Comparison of ENCODE assay signal across 8 mouse cellular contexts in the genomic region with DNA sequence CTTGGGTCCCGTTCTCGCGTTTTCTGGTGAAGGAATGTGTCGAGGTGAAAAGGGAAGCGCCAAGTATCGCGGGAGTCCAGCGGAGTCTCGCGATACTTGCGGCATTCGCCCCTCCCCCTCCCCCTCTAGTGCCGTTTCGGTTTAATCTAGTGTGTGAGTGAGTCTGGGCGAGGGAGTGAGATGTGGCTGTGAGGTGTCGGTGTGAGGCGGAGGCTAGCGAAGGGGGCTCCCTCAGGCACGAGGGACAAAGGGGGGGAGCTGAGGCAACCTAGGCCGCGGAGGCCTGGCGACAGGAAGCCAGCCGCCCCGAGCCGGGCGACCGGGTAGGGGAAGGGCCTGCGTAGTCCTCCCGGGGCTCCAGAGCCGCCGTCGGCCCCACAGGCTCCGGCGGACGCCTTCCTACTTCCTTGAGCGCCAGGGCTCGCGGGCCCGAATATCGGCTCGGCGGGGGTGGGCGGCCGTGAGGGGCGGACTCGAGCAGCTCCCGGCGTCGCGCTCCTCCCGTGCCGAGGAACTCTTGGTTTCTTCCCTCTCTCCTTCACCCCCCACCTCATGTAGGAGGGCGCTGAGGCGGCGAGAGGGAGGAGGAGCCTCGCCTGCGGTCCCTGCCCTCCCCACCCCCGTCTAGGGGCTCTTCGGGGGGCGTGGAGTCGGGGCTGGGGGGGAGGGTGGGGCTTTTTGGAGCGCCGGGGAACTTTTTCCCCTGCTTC. TPM values are rescaled to one million over a fixed set of nuclear protein-coding genes. Genes with fewer than 3 reads are reported as not detected.
DNase-seq lines count a peak whose midpoint lies in the region; ATAC-seq lines count a peak whose summit lies in the region.

Gene Cdk12, plus strand, starts transcription at position 419 of the 710 bp plus-strand sequence.

- H3K4me2 ChIP-seq in hindbrain, embryonic 14.5 days (replicated peaks): peak within 1 kb of the TSS; percentile 96

- no peaks in the 10 kb centered on the region for H3K9me3 ChIP-seq in hindbrain, embryonic 14.5 days (ENCODE audit: control insufficient read depth, low read length)

- under 1% methylated on average over 60 of the region's 63 CpGs for WGBS in hindbrain, embryonic 14.5 days

- ATAC-seq in hindbrain, embryonic 14.5 days (ENCODE audit: low FRiP score): peak; percentile 92

- H3K27me3 ChIP-seq in hindbrain, embryonic 14.5 days (ENCODE audit: control insufficient read depth, insufficient read depth, low read length): no peaks in the 10 kb centered on the region

- peak; percentile 99 for DNase-seq in R1 (ENCODE audit: low read depth, low spot score)
- peak; percentile 98 to 99 for DNase-seq in cerebellum, postnatal 25 days
- peak; percentile 94 to 95 for DNase-seq in frontal cortex, postnatal 25 days (ENCODE audit: low spot score in 2 of 2)
- DNase-seq in hindbrain, embryonic 14.5 days (ENCODE audit: low spot score): peak; percentile 100
- DNase-seq in layer of hippocampus, postnatal 36 days: peak; percentile 92 to 93
- peak; percentile 98 for DNase-seq in lung, postnatal 36 days
- peak; percentile 99 for DNase-seq in retina, postnatal 1 day
- DNase-seq in urinary bladder, adult 18-20 months (ENCODE audit: low spot score in 2 of 2): peak; percentile 84 to 95

- H3K9ac ChIP-seq in hindbrain, embryonic 14.5 days: peak within 1 kb of the TSS; percentile 91

- peaks cover 25% of the 10 kb centered on the region for H3K4me1 ChIP-seq in hindbrain, embryonic 14.5 days (replicated peaks; ENCODE audit: control insufficient read depth, insufficient read depth, low read length)

- H3K36me3 ChIP-seq in hindbrain, embryonic 14.5 days (replicated peaks; ENCODE audit: control insufficient read depth, insufficient read depth): peaks cover 3% of the 10 kb centered on the region

- H3K27ac ChIP-seq in hindbrain, embryonic 14.5 days: peak within 1 kb of the TSS; percentile 98

- H3K4me3 ChIP-seq in hindbrain, embryonic 14.5 days (replicated peaks; ENCODE audit: low read length): peak within 1 kb of the TSS; percentile 72

RNA-seq across cellular contexts. Expression of gene Cdk12, which starts in this region (rescaled TPM):
- polyA plus RNA-seq in hindbrain, embryonic 14.5 days (2014; fragmentation: Nextera tagmentation; extraction: Ambion mirVana): 7.9 and 10.3 TPM in 2 replicates
- total RNA-seq in layer of hippocampus, postnatal 36 days (2021): 10 to 100 TPM; 40.9 to 41.1 TPM

Comparison
In these comparisons a context has a peak if more than half of its experiments do, and no peak if none do; other contexts are left out.
1. Peak in every context shown above with its lines: DNase-seq, ATAC-seq, H3K4me3 ChIP-seq and H3K27ac ChIP-seq.